Mouse (Mus musculus): Measurements from ENCODE around the gene Wwox. TPM values are rescaled to one million over a fixed set of nuclear protein-coding genes. Genes with fewer than 3 reads are reported as not detected.
A peak's percentile ranks its signal among the peaks of the same experiment; 100 is the strongest.

Wwox gene
- polyA plus RNA-seq, 2 experiments from 2014 or later: 9.2 to 11.6 TPM

DNA sequence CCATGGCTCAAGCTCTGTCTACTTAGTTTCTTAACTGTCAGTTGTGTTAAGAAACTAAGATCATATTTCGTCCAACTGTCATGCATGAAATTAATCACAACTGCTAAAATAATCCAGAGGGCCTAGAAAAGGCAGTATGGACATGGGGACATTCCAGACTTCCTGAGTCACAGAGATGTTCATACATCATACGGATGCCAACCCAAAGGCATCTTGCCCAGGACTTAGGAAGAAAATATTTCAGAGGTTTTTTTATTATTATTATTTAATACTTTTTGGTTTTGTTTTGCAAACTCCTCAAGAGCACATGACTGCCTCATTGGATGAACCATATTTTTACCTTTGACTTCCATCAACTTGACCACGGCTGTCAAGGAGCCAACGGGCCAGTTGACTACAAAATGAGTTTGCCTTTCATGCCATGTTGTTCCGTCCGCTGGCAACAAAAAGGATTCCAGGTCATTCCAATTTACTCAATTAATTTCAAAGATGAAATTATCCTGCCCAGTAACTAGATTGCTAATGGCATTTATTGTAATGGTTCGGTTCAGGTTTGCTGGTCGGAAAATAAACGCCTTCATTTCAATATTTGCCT is 367.5 kb downstream of the Wwox start:
- ATAC-seq: no peak

DNA sequence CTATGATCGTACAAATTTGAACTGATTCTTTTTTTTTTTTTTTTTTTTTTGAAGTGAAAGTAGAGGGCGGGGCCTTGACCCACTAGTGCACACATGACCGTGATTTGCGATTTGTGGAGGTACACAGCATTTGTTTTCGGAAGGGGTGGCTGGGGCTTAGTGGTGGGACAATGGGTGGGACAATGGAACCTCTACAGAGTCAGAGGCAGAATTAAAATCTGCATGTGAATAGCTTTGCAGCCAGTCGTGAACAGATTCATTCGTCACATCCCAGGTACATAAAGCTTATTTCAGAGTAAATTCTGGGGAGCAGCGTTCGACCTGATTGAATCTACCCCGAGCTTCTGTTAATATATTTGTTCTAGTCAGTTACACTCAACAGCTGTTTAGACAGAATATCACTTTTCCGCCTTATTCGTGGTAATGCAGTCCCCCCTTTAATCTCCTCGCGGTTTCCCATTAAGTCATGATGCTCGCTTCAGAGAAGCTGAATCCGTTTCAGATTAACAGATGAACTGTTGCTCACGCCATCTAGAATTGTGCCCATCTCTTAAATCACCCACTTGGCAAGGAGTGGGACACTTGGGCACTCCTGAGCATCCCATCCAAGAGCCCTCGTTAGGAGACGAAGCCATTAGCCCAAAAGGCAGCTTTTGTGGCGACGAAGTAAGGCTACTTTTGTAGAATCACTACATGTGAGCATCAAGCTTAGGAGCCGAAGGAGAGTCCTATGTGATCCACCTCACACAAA is 368.4 kb downstream of the Wwox start:
- no peak for ATAC-seq

GRCm38 (mm10) chr8:114810470-114810869 is 371.0 kb downstream of the Wwox start:
- no peak for ATAC-seq

GRCm38 (mm10) chr8:114813830-114814229 is 374.4 kb downstream of the Wwox start:
- no peak for ATAC-seq

GRCm38 (mm10) chr8:114814769-114815736 is 375.6 kb downstream of the Wwox start:
- peak; percentile 89 for ATAC-seq

GRCm38 (mm10) chr8:114816343-114816742 is 376.9 kb downstream of the Wwox start:
- ATAC-seq: no peak

- ATAC-seq: no peak
Observed at GRCm38 (mm10) chr8:114816949-114817348, 377.5 kb downstream of the Wwox start.

GRCm38 (mm10) chr8:114821543-114821942 is 382.1 kb downstream of the Wwox start:
- no peak for ATAC-seq

- ATAC-seq: peak; percentile 59
Observed at GRCm38 (mm10) chr8:114825460-114825859, 386.0 kb downstream of the Wwox start.

DNA sequence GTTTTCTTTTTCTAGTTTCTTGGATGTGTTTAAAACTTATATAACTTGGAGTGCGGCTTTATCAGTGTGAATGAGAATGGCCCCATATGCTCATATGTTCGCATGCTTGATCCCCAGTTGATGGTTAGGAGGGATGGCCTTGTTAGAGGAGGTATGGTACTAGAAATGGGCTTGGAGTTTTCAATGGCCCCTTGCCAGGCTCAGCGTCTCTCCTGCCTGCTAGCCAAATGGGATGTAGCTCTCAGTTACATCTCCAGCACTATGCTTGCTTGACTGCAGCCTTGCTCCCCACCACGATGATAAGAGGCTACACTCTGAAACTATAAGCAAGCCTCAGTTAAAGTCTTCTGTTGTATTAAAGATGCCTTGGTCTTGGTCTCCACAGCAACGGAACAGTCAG is 387.5 kb downstream of the Wwox start:
- ATAC-seq: no peak

DNA sequence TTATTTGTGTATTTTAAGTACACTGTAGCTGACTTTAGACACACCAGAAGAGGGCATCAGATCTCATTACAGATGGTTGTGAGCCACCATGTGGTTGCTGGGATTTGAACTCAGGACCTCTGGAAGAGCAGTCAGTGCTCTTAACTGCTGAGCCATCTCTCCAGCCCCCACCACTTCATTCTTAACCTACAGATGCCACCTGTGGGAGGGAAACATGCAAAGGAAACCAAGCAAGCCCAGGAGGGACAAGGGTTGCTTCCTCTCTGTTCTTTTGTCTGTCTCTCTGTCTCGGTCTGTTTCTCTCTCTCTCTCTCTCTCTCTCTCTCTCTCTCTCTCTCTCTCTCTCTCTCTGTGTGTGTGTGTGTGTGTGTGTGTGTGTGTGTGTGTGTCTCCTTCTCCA is 388.4 kb downstream of the Wwox start:
- ATAC-seq: peak; percentile 28

- no peak for ATAC-seq
Observed at GRCm38 (mm10) chr8:114831595-114831994, 392.1 kb downstream of the Wwox start.

DNA sequence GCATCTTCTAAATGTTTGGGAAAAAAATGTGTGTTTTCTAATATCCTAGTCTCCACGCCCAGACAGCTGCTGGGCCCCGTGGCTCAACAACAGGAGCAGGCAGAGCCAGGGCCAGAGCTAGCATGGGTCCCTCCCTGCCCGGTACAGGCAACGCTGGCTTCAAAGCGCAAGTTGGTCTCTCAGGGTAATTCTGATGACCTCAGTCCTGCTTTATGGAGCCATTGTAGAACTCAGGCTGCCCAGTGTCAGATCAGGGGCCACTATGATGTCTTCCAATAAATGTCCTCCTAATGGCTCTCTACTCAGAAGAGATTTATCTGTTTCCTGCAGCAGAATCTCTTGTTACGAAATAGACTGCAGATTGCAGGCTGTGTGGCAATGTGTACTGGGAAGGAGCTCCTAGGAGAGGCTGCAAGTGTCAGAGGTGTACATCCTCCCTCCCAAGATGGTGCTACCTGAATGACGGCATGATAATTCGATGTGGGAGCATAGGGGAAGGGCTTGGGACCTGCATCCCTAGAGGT is 392.9 kb downstream of the Wwox start:
- ATAC-seq: no peak

- no peak for ATAC-seq
Observed at GRCm38 (mm10) chr8:114834730-114835129, 395.3 kb downstream of the Wwox start.

DNA sequence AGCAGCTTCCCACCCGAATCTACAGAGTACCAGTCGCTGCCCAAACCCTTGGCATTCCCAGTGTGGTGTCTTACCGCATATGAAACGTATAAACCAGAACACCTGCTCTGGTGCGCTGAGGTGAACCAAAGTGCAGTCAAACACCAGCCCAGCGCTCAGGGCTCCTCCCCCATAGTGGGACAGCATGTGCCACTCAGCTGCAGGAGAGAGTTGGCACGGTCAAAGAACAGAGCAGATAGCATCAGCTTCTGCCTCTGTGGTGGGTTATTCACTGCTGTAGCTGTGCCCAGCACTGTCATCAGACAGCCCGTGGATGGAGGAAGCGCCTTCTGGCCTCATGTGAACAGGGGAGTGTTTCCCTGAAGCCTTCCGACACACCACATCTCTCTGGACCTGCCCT is 400.5 kb downstream of the Wwox start:
- no peak for ATAC-seq

DNA sequence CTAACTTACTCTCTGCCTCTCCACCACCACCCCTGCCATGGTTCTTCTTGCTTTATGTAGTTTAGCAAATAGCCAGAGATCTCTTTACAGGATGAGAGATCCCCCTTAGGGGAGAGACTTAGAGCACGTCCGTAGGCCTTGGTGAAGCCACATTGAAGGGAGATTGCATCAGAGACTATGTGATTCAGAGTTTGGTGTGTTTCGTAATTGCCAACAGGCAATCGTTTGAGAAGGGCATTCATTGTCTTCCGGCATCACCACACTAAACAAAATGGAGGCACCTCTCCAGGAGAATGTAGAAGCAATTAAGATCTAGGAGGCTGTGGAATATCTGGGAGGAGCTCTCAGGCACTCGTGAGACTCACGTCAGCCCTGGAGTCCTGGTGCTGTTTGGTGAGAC is 408.2 kb downstream of the Wwox start:
- ATAC-seq: no peak

DNA sequence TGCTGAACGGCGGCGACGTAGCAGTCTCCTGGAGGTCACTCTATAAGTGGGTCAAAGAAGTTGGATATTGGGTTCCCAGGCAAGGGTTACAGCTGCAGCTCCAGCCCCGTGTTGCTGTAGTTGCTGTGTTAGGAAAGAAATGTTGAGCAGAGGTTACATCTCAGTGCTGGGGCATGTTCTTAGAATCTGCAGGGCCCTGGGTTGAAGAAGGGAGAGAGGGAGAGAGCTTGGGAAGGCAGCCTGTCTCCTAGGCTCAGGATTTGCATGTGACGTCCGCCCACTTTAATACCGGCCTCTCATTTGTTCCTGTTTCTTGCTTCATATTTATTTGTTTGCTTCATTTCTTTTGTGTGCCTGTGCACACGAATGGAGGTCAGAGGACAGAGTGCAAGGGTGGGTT is 410.0 kb downstream of the Wwox start:
- no peak for ATAC-seq

GRCm38 (mm10) chr8:114850014-114850870 is 410.8 kb downstream of the Wwox start:
- ATAC-seq: no peak

- ATAC-seq: no peak
Observed at GRCm38 (mm10) chr8:114853765-114854164, 414.3 kb downstream of the Wwox start.

DNA sequence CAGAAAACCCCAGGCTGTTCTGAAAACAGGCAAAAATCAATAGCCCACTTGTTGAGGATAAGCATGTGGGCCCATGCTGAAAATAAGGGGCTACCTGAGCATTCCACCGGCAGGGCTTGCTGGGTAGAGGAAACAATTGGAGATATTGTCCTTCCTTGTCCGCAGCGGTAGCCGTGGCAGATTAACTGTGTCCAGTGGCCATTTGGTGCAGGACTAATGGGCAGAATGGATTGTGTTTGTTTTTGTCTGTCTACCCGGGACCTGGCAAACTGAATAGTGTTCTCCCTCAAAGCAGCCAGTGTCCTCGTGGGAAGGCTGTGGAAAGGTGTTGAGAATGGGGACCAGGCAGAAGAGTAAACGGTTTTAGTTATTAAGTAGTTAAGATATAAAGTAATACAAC is 416.4 kb downstream of the Wwox start:
- ATAC-seq: no peak

GRCm38 (mm10) chr8:114865911-114866310 is 426.5 kb downstream of the Wwox start:
- no peak for ATAC-seq

- no peak for ATAC-seq
Observed at GRCm38 (mm10) chr8:114869321-114869720, 429.9 kb downstream of the Wwox start.

All from activated CD4-positive, CD25-positive, alpha-beta regulatory T cell, adult 4 months (primary cell).